Mouse (Mus musculus) gastrocnemius, postnatal 25 days (tissue): Measurements from ENCODE around the gene Pf4. TPM values are rescaled to one million over a fixed set of nuclear protein-coding genes. Genes with fewer than 3 reads are reported as not detected.
"Not testable (repeated sequence)": the region's sequence is repeated elsewhere in the genome, so short reads cannot be mapped to it uniquely, and the experiment has no call there.

Source experiments
- DNase-seq: peaks from one replicate; pipeline ENCODE4 v3.0.0; 2022
- microRNA-seq, 2 experiments: library from miRNA; unstranded; fragments of <30 nt; microRNA quantifications; one replicate each; pipeline ENCODE4 v1.2.0; 2021; ENCODE audit warnings: borderline replicate concordance in 2 of 2
- total RNA-seq, 2 experiments: library from RNA; stranded (reverse); gene quantifications; 1 replicate in 1 of 2; 2 replicates in 1 of 2; pipeline ENCODE4 v1.2.3; 2021

Gene Pf4
- total RNA-seq, 2 experiments from 2014 or later: 11.0 to 14.8 TPM

- no peak for DNase-seq
Measured at GRCm38 (mm10) chr5:90785659-90786588, 13.7 kb downstream of the Pf4 start, which contains the start of gene Cxcl3. TSS of gene Cxcl3 (plus strand) at chr5:90786103.

- no peak for DNase-seq
Measured at GRCm38 (mm10) chr5:90788114-90788513, 15.9 kb downstream of the Pf4 start.

GRCm38 (mm10) chr5:90789306-90790073, 17.3 kb downstream of the Pf4 start:
- DNase-seq: no peak

- DNase-seq: no peak
Measured at GRCm38 (mm10) chr5:90790074-90790502, 17.9 kb downstream of the Pf4 start.

- no peak for DNase-seq
Measured at GRCm38 (mm10) chr5:90794195-90794625, 22.0 kb downstream of the Pf4 start, which contains the start of gene Cxcl15. TSS of gene Cxcl15 (plus strand) at chr5:90794534.

GRCm38 (mm10) chr5:90795392-90795791, 23.2 kb downstream of the Pf4 start:
- not testable (repeated sequence) for DNase-seq

GRCm38 (mm10) chr5:90804574-90804973, 32.3 kb downstream of the Pf4 start:
- DNase-seq: no peak

- no peak for DNase-seq
Measured at GRCm38 (mm10) chr5:90806050-90806449, 33.8 kb downstream of the Pf4 start.

GRCm38 (mm10) chr5:90807176-90807950, 35.1 kb downstream of the Pf4 start:
- DNase-seq: no peak

- no peak for DNase-seq
Measured at GRCm38 (mm10) chr5:90819756-90820155, 47.5 kb downstream of the Pf4 start.

Small RNAs within 50 kb of the gene (microRNA-seq; reads per million reads assigned to microRNA genes)
- 0 reads per million in 2 experiments for gene Gm24322

Other genes starting within 250 kb of the Pf4 start
- gene 5830473C10Rik, start 211.3 kb upstream of the Pf4 start, total RNA-seq: not detected
- not detected for gene Rassf6, start 131.8 kb upstream of the Pf4 start, total RNA-seq
- gene Cxcl5, start 13.1 kb upstream of the Pf4 start, total RNA-seq: not detected
- gene Ppbp, start 3.9 kb upstream of the Pf4 start, total RNA-seq: under 1 TPM; 0.33 to 0.67 TPM
- not detected for gene Cxcl3, start 13.7 kb downstream of the Pf4 start, total RNA-seq
- not detected for gene Cxcl15, start 22.1 kb downstream of the Pf4 start, total RNA-seq
- gene Cxcl1, start 118.8 kb downstream of the Pf4 start, total RNA-seq: under 1 TPM in 1 of 2 experiments, not detected in 1; 0.24 TPM
- gene Cxcl2, start 131.4 kb downstream of the Pf4 start, total RNA-seq: not detected
- 1 to 10 TPM; 6.5 to 8.8 TPM for gene Mthfd2l, start 158.7 kb downstream of the Pf4 start, total RNA-seq